Comparison of ENCODE assay signal across 10 mouse cellular contexts in genomic region chr16:91139481-91139880, GRCm38 (mm10). TPM values are rescaled to one million over a fixed set of nuclear protein-coding genes. Genes with fewer than 3 reads are reported as not detected.
DNase-seq lines count a peak whose midpoint lies in the region; ATAC-seq lines count a peak whose summit lies in the region.
"Had no signal": no experiment of that assay in that cellular context is flagged by ENCODE, and none has a peak within 500 bp of the region (broad histone marks: within the 10 kb centered on the region; RNA-seq: fewer than 3 reads in every experiment).

No protein-coding gene starts in this region.

- ATAC-seq in hindbrain, embryonic 14.5 days (ENCODE audit: low FRiP score), result peak; percentile 31; the same call in 1 of the 2 replicates
- no peak for ATAC-seq in erythroblast, adult 5-6 weeks (replicated peaks; ENCODE audit: low FRiP score, poor library complexity, severe bottlenecking)

- no peak overlapping the region for H3K27ac ChIP-seq in hindbrain, embryonic 14.5 days
- H3K27ac ChIP-seq: kidney, embryonic 15.5 days had no signal

- peaks cover 89% of the 10 kb centered on the region for H3K27me3 ChIP-seq in hindbrain, embryonic 14.5 days (ENCODE audit: control insufficient read depth, insufficient read depth, low read length)

- 14% methylated on average over 10 of the region's 10 CpGs for WGBS in hindbrain, embryonic 14.5 days

- no peak overlapping the region for H3K9ac ChIP-seq in hindbrain, embryonic 14.5 days
- H3K9ac ChIP-seq: kidney, embryonic 15.5 days had no signal

- intact Hi-C loops in left cerebral cortex, postnatal 25 days (cut with DNase I), result no loop called here

- no peaks in the 10 kb centered on the region for H3K36me3 ChIP-seq in hindbrain, embryonic 14.5 days (replicated peaks; ENCODE audit: control insufficient read depth, insufficient read depth)
- H3K36me3 ChIP-seq: kidney, embryonic 15.5 days had no signal

- H3K4me3 ChIP-seq in hindbrain, embryonic 14.5 days (replicated peaks; ENCODE audit: low read length), result no peak overlapping the region
- H3K4me3 ChIP-seq: kidney, embryonic 15.5 days; megakaryocyte, embryonic 14.5 days had no signal

- 0 out of 2 replicates have a peak overlapping the region, but pooled peaks have one; percentile 13 for H3K4me2 ChIP-seq in hindbrain, embryonic 14.5 days (replicated peaks)
- H3K4me2 ChIP-seq: kidney, embryonic 15.5 days had no signal

- H3K4me1 ChIP-seq in hindbrain, embryonic 14.5 days (replicated peaks; ENCODE audit: control insufficient read depth, insufficient read depth, low read length), result peaks cover 3% of the 10 kb centered on the region
- H3K4me1 ChIP-seq: kidney, embryonic 15.5 days; megakaryocyte, embryonic 14.5 days had no signal

- peak; percentile 20 for DNase-seq in gastrocnemius, postnatal 10 days
- no peak for DNase-seq in gastrocnemius, adult 18-20 months (ENCODE audit: low spot score)
- peak; percentile 9 for DNase-seq in right cerebral cortex, postnatal 4 days
- no peak for DNase-seq in right cerebral cortex, adult 2 months (ENCODE audit: low spot score in 2 of 2)
- DNase-seq in hindbrain, embryonic 14.5 days (ENCODE audit: low spot score), result no peak
- no peak for DNase-seq in left cerebral cortex, postnatal 25 days (ENCODE audit: low spot score in 2 of 2)
- no peak for DNase-seq in spleen, postnatal 4 days (ENCODE audit: low spot score in 2 of 2)

- peaks cover 17% of the 10 kb centered on the region for H3K9me3 ChIP-seq in hindbrain, embryonic 14.5 days (ENCODE audit: control insufficient read depth, low read length)
- H3K9me3 ChIP-seq: kidney, embryonic 15.5 days had no signal

RNA-seq across cellular contexts. Expression of gene 4932438H23Rik, which starts 44.6 kb away (rescaled TPM):
- 1 to 10 TPM; 1.3 to 2.6 TPM for total RNA-seq in gastrocnemius, postnatal 10 days (2021)
- total RNA-seq in gastrocnemius, adult 18-20 months (2021), result under 1 TPM; 0.24 to 0.62 TPM
- polyA plus RNA-seq in hindbrain, embryonic 14.5 days (2014; fragmentation: Nextera tagmentation; extraction: Ambion mirVana), result 0.76 and 1.5 TPM in 2 replicates
- total RNA-seq in erythroblast, adult 5-6 weeks (2015; ENCODE audit: low replicate concordance), result not detected in 2 replicates
- total RNA-seq in erythroblast, adult 5-6 weeks (2017; ENCODE audit: low replicate concordance), result not detected in 2 replicates
- under 1 TPM; 0.69 to 0.89 TPM for total RNA-seq in left cerebral cortex, postnatal 25 days (2021)

Comparison
In these comparisons a context has a peak if more than half of its experiments do, and no peak if none do; other contexts are left out.
1. DNase-seq: peak in gastrocnemius, postnatal 10 days (single experiment) and right cerebral cortex, postnatal 4 days (single experiment); none in gastrocnemius, adult 18-20 months (single experiment), right cerebral cortex, adult 2 months (0 of 2), hindbrain, embryonic 14.5 days (single experiment), left cerebral cortex, postnatal 25 days (0 of 2) and spleen, postnatal 4 days (0 of 2).